In the genomic region with DNA sequence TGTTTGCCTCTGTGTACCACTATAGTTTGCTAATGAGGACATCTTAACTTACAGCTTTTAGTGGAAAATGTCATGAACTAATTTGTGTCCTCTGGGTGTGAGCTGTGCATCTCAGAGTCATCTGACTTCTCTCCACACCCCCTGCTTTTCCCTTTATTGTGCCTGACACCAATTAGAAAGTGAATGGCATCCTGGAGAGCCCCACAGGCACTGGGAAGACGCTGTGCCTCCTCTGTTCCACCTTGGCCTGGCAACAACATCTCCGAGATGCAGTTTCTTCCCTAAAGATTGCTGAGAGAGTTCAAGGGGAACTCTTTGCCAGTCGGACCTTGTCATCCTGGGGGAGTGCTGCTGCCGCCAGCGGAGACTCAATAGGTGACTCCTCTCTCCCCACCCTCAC, we compare ENCODE assay signal across 24 mouse cellular contexts. TPM values are rescaled to one million over a fixed set of nuclear protein-coding genes. Genes with fewer than 3 reads are reported as not detected.
DNase-seq lines count a peak whose midpoint lies in the region; TF ChIP-seq lines count a peak whose summit lies in the region.
"Had no signal": no experiment of that assay in that cellular context is flagged by ENCODE, and none has a peak within 500 bp of the region (broad histone marks: within the 10 kb centered on the region; RNA-seq: fewer than 3 reads in every experiment).

No protein-coding gene starts in this region.

- H3K27ac ChIP-seq in ES-E14 (ENCODE audit: insufficient read depth, low read depth, low read length, poor library complexity, severe bottlenecking), result peak overlapping the region; percentile 64
- H3K27ac ChIP-seq: embryonic facial prominence, embryonic 13.5 days; embryonic facial prominence, embryonic 15.5 days; forebrain, embryonic 10.5 days; forebrain, embryonic 12.5 days had no signal

- H3K4me1 ChIP-seq in E14TG2a.4 (replicated peaks; ENCODE audit: low read depth, low read length), result peaks cover 67% of the 10 kb centered on the region
- H3K4me1 ChIP-seq in ES-E14 (ENCODE audit: control insufficient read depth in 2 of 2, insufficient read depth in 2 of 2, low read length in 2 of 2, poor library complexity in 1 of 2), result peaks cover 4 to 19% of the 10 kb centered on the region in 2 experiments; a peak in 2 of 4 replicates

- no peak overlapping the region for H3K9ac ChIP-seq in ES-E14 (ENCODE audit: insufficient read depth, low read depth, low read length, poor library complexity, severe bottlenecking)
- H3K9ac ChIP-seq: embryonic facial prominence, embryonic 13.5 days; embryonic facial prominence, embryonic 15.5 days; forebrain, embryonic 12.5 days had no signal

- no peaks in the 10 kb centered on the region for H3K9me3 ChIP-seq in E14TG2a.4 (ENCODE audit: low read length)
- H3K9me3 ChIP-seq in ES-E14 (ENCODE audit: control insufficient read depth, insufficient read depth, low read depth, low read length), result no peaks in the 10 kb centered on the region
- H3K9me3 ChIP-seq: embryonic facial prominence, embryonic 13.5 days; embryonic facial prominence, embryonic 15.5 days; forebrain, embryonic 10.5 days; forebrain, embryonic 12.5 days had no signal

- TF ChIP-seq CTCF in E14TG2a.4 (conservative IDR thresholded peaks at IDR 0.05; ENCODE audit: low read length), result no peak

- H3K36me3 ChIP-seq in E14TG2a.4 (ENCODE audit: insufficient read depth, low read length) (peaks cover 67% of the 10 kb centered on the region), ES-E14 (ENCODE audit: control insufficient read depth, insufficient read depth, low read length, poor library complexity, severe bottlenecking) (peaks cover 43% of the 10 kb centered on the region)

- no peak for DNase-seq in ES-E14 (ENCODE audit: low read depth, low spot score)
- DNase-seq in ZHBTc4 (ENCODE audit: low read depth, low spot score), result peak; percentile 55
- no peak for DNase-seq in urinary bladder, postnatal 14 days (ENCODE audit: low spot score)
- DNase-seq in heart, postnatal 25 days (ENCODE audit: low spot score), result no peak
- DNase-seq: adrenal gland, adult 2 months; adrenal gland, postnatal 10 days; adrenal gland, postnatal 25 days; B cell, adult 2 months; cerebellum, adult 11 months; cerebellum, adult 18-20 months; cerebellum, adult 8-10 months; cerebellum, adult 9-11 months; cerebellum, postnatal 14 days; cerebellum, postnatal 36 days; embryo, embryonic 11 days had no signal

- peak overlapping the region; percentile 49 for H3K4me3 ChIP-seq in E14TG2a.4 (replicated peaks; ENCODE audit: low read length)
- peak overlapping the region in 1 of 2 experiments; percentile 42; a peak in 2 of 4 replicates for H3K4me3 ChIP-seq in ES-E14 (ENCODE audit: insufficient read depth in 1 of 2, low read depth in 1 of 2, low read length in 2 of 2, poor library complexity in 1 of 2, severe bottlenecking in 1 of 2)
- H3K4me3 ChIP-seq: embryonic facial prominence, embryonic 13.5 days; embryonic facial prominence, embryonic 15.5 days; erythroblast, embryonic 14.5 days; forebrain, embryonic 10.5 days; forebrain, embryonic 12.5 days had no signal

- H3K27me3 ChIP-seq in E14TG2a.4 (ENCODE audit: insufficient read depth, low read length), result no peaks in the 10 kb centered on the region
- H3K27me3 ChIP-seq: embryonic facial prominence, embryonic 15.5 days had no signal

- intact Hi-C loops in heart, postnatal 25 days (cut with DNase I), result no loop called here

- in situ Hi-C loops in ES-E14 (cut with MboI; ENCODE audit: low sequenced_read_pairs in 2 of 2, unreplicated experiment in 2 of 2), result no loop called here

TF ChIP-seq in ES-E14, 5 proteins besides CTCF, POLR2A, EP300 and RAD21:
- TF ChIP-seq CHD2 (IDR thresholded peaks at IDR 0.05; ENCODE audit: low read depth, low read length), result no peak
- TF ChIP-seq HCFC1 (IDR thresholded peaks at IDR 0.05; ENCODE audit: borderline replicate concordance, insufficient read depth, low read length), result no peak
- no peak for TF ChIP-seq ZC3H11A (IDR thresholded peaks at IDR 0.05; ENCODE audit: borderline replicate concordance, low read depth, low read length)
- TF ChIP-seq ZNF384 (IDR thresholded peaks at IDR 0.05; ENCODE audit: low read depth, low read length), result no peak
- TF ChIP-seq MAFK (IDR thresholded peaks at IDR 0.05; ENCODE audit: insufficient read depth, low read depth, low read length), result no peak

RNA-seq across cellular contexts. Expression of gene Rtel1, which starts 2.6 kb away (rescaled TPM):
- 133 and 209 TPM in 2 replicates for total RNA-seq in ES-E14 (2012; rRNA removed)
- 10 to 100 TPM; 13.2 to 13.4 TPM for total RNA-seq in heart, postnatal 25 days (2021)

RNA-seq across cellular contexts. Expression of gene Stmn3, which starts 7.8 kb away (rescaled TPM):
- total RNA-seq in ES-E14 (2012; rRNA removed), result 7.9 and 8.6 TPM in 2 replicates
- under 1 TPM; 0.45 to 0.52 TPM for total RNA-seq in heart, postnatal 25 days (2021)
- total RNA-seq: CH12.LX; common myeloid progenitor, adult 5-6 weeks; MEL had no signal

RNA-seq across cellular contexts. Expression of gene Gmeb2, which starts 34.3 kb away (rescaled TPM):
- total RNA-seq in ES-E14 (2012; rRNA removed), result 15.2 and 16.4 TPM in 2 replicates
- total RNA-seq in heart, postnatal 25 days (2021), result 10 to 100 TPM in 1 of 2 experiments, 1 to 10 TPM in 1; 8.5 to 10.5 TPM

RNA-seq across cellular contexts. Expression of gene Zgpat, which starts 42.6 kb away (rescaled TPM):
- total RNA-seq in ES-E14 (2012; rRNA removed), result 43.5 and 61.3 TPM in 2 replicates
- 10 to 100 TPM; 18.3 to 21.2 TPM for total RNA-seq in heart, postnatal 25 days (2021)

RNA-seq across cellular contexts. Expression of gene Arfrp1, which starts 43.1 kb away (rescaled TPM):
- total RNA-seq in ES-E14 (2012; rRNA removed), result 32.8 and 36.3 TPM in 2 replicates
- 10 to 100 TPM; 54.3 to 54.9 TPM for total RNA-seq in heart, postnatal 25 days (2021)
